Mouse (Mus musculus): ENCODE data around the gene Npsr1. TPM values are rescaled to one million over a fixed set of nuclear protein-coding genes. Genes with fewer than 3 reads are reported as not detected.

Gene Npsr1
- total and polyA plus RNA-seq, 3 experiments = 0.13 TPM; not detected in 1

DNA sequence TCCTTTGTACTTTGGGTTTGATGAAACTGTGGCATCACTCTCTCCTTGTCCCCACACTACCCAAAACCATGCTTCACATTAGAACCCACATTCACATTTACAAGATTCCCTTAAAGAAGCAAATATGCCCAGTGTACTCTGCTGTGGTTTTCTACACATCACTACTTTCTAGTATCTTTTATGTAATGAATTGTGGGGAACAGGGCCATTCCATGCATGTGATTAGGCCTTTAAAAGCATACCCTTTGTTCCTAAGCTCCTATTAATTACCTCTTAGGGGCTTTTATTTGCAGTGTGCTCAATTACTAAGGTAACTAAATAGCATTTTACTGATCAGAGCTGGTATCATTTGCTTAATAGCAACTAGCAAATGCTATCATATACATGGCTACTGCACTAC is 149.8 kb downstream of the Npsr1 start:
- no peak overlapping the region for H3K4me2 ChIP-seq (ENCODE audit: insufficient read depth, low read depth, poor library complexity, severe bottlenecking)
- dilution Hi-C loops (cut with MboI; ENCODE audit: extremely low pct_ligation_motif_present, extremely low pct_unique_long_range_greater_than_20kb, low sequenced_read_pairs) (no loop called here), in situ Hi-C loops (cut with MboI; ENCODE audit: low pct_ligation_motif_present, low pct_unique_long_range_greater_than_20kb, low sequenced_read_pairs) (no loop called here)
- no peak for DNase-seq (ENCODE audit: extremely low read depth)
- H3K27me3 ChIP-seq (replicated peaks) = no peaks in the 10 kb centered on the region
- no peaks in the 10 kb centered on the region for H3K36me3 ChIP-seq (replicated peaks in 1 of 2; ENCODE audit: control insufficient read depth in 1 of 2, insufficient read depth in 1 of 2, low read length in 1 of 2)
- no peaks in the 10 kb centered on the region for H3K4me1 ChIP-seq (ENCODE audit: control insufficient read depth in 1 of 2, insufficient read depth in 2 of 2)
- H3K27ac ChIP-seq (ENCODE audit: insufficient read depth, low read depth) = no peak overlapping the region
- TF ChIP-seq MAZ (IDR thresholded peaks at IDR 0.05; ENCODE audit: low read depth, low read length) = no peak
- no peak for TF ChIP-seq HCFC1 (IDR thresholded peaks at IDR 0.05; ENCODE audit: low read depth, low read length)
- H3K9me3 ChIP-seq (replicated peaks; ENCODE audit: low read length) = no peaks in the 10 kb centered on the region
- H3K9ac ChIP-seq (ENCODE audit: insufficient read depth, low read depth) = no peak overlapping the region
- no peaks in the 10 kb centered on the region for H3K79me2 ChIP-seq (replicated peaks; ENCODE audit: control insufficient read depth, extremely low read depth, insufficient read depth, poor library complexity, severe bottlenecking)
- no peak overlapping the region for H3K4me3 ChIP-seq (replicated peaks in 1 of 3; ENCODE audit: low read depth in 2 of 3, low read length in 2 of 3, poor library complexity in 1 of 3)

- in situ Hi-C loops (cut with MboI; ENCODE audit: low pct_ligation_motif_present, low pct_unique_long_range_greater_than_20kb, low sequenced_read_pairs) = no loop called here
- H3K4me2 ChIP-seq (ENCODE audit: insufficient read depth, low read depth, poor library complexity, severe bottlenecking) = no peak overlapping the region
- no peaks in the 10 kb centered on the region for H3K27me3 ChIP-seq (replicated peaks)
These were observed 156.4 kb downstream of the Npsr1 start for GRCm38 (mm10) chr9:24254236-24254635.

DNA sequence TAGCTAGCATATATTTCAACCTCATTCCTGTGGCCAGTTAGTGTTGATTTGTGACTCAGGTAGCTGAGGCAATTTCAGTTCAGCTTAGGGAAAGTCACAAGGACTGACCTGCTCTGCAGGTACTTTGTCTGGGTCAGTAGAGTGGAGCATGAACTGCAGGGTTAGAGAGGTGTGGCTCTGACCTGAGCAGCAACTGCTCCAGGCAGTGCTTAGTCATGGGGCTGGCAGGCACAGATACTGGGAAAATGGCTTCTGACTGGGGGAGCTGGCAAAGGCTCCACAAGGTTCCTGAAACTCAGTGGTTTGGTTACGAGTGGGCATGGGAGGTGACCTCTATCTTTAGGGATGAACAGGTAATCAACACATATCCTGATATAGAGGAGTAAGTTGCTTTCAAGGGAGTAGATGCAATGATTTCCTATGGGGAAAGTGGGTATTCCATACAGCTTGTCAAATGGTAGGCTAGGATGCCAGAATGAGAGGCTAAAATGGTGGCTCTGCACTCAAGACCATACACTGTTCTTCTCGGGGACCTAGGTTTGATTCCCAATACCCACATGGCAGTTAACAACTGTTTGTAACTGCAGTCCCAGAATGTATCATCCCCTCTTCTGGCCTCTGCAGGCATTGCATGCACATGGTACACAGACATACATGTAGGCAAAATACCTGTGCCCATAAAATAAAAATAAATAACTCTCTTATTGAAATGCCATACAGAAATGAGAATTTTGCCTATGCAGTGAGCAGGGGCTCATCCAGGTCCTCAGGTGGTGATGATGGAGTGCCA is 182.9 kb downstream of the Npsr1 start:
- H3K4me3 ChIP-seq (replicated peaks in 1 of 3; ENCODE audit: low read depth in 2 of 3, low read length in 2 of 3, poor library complexity in 1 of 3) = no peak overlapping the region
- H3K79me2 ChIP-seq (replicated peaks; ENCODE audit: control insufficient read depth, extremely low read depth, insufficient read depth, poor library complexity, severe bottlenecking) = no peaks in the 10 kb centered on the region
- H3K27me3 ChIP-seq (replicated peaks) = no peaks in the 10 kb centered on the region
- TF ChIP-seq KAT2A (IDR thresholded peaks at IDR 0.05; ENCODE audit: insufficient replicate concordance, low read length) (no peak), RAD21 (IDR thresholded peaks at IDR 0.05; ENCODE audit: low read depth, low read length) (no peak), SMC3 (IDR thresholded peaks at IDR 0.05; ENCODE audit: low read depth, low read length) (no peak), MAX (IDR thresholded peaks at IDR 0.05; ENCODE audit: low read length) (no peak), EP300 (IDR thresholded peaks at IDR 0.05; ENCODE audit: low read length) (no peak), BHLHE40 (IDR thresholded peaks at IDR 0.05; ENCODE audit: low read depth, low read length) (no peak), NRF1 (IDR thresholded peaks at IDR 0.05; ENCODE audit: low read depth, low read length) (no peak), POLR2AphosphoS2 (IDR thresholded peaks at IDR 0.05; ENCODE audit: low read depth, low read length) (no peak), MXI1 (IDR thresholded peaks at IDR 0.05; ENCODE audit: low read depth, low read length) (no peak), GABPA (IDR thresholded peaks at IDR 0.05; ENCODE audit: insufficient replicate concordance, low read depth, low read length) (no peak), IRF4 (IDR thresholded peaks at IDR 0.05; ENCODE audit: low read depth, low read length) (no peak), TBP (conservative IDR thresholded peaks at IDR 0.05; ENCODE audit: low read depth, low read length) (no peak), USF1 (IDR thresholded peaks at IDR 0.05; ENCODE audit: low read depth, low read length) (no peak), UBTF (IDR thresholded peaks at IDR 0.05; ENCODE audit: low read depth, low read length) (no peak), TCF12 (IDR thresholded peaks at IDR 0.05; ENCODE audit: low read depth, low read length) (no peak), MEF2A (IDR thresholded peaks at IDR 0.05; ENCODE audit: borderline replicate concordance, low read depth, low read length) (no peak), PAX5 (IDR thresholded peaks at IDR 0.05; ENCODE audit: low read length) (no peak), ZMIZ1 (IDR thresholded peaks at IDR 0.05; ENCODE audit: low read depth, low read length) (no peak)
- H3K9ac ChIP-seq (ENCODE audit: insufficient read depth, low read depth) = no peak overlapping the region
- H3K36me3 ChIP-seq (replicated peaks in 1 of 2; ENCODE audit: control insufficient read depth in 1 of 2, insufficient read depth in 1 of 2, low read length in 1 of 2) = no peaks in the 10 kb centered on the region
- in situ Hi-C loops (cut with MboI; ENCODE audit: low pct_ligation_motif_present, low pct_unique_long_range_greater_than_20kb, low sequenced_read_pairs) (no loop called here), dilution Hi-C loops (cut with MboI; ENCODE audit: extremely low pct_ligation_motif_present, extremely low pct_unique_long_range_greater_than_20kb, low sequenced_read_pairs) (no loop called here)
- H3K4me1 ChIP-seq (ENCODE audit: control insufficient read depth in 1 of 2, insufficient read depth in 2 of 2) = peaks cover 0 to 3% of the 10 kb centered on the region in 2 experiments; a peak in 2 of 4 replicates
- no peak overlapping the region for H3K4me2 ChIP-seq (ENCODE audit: insufficient read depth, low read depth, poor library complexity, severe bottlenecking)
- no peak for DNase-seq (ENCODE audit: extremely low read depth)
- H3K27ac ChIP-seq (ENCODE audit: insufficient read depth, low read depth) = no peak overlapping the region
- H3K9me3 ChIP-seq (replicated peaks; ENCODE audit: low read length) = no peaks in the 10 kb centered on the region

More at GRCm38 (mm10) chr9:24254236-24254635, 156.4 kb downstream of the Npsr1 start:
- Histone ChIP-seq H3K4me3 (replicated peaks in 1 of 3; ENCODE audit: low read depth in 2 of 3, low read length in 2 of 3, poor library complexity in 1 of 3) (no peak overlapping the region), H3K4me1 (ENCODE audit: control insufficient read depth in 1 of 2, insufficient read depth in 2 of 2) (peaks cover 0 to 6% of the 10 kb centered on the region in 2 experiments; a peak in 1 of 4 replicates), H3K36me3 (replicated peaks in 1 of 2; ENCODE audit: control insufficient read depth in 1 of 2, insufficient read depth in 1 of 2, low read length in 1 of 2) (no peaks in the 10 kb centered on the region), H3K79me2 (replicated peaks; ENCODE audit: control insufficient read depth, extremely low read depth, insufficient read depth, poor library complexity, severe bottlenecking) (no peaks in the 10 kb centered on the region), H3K9ac (ENCODE audit: insufficient read depth, low read depth) (no peak overlapping the region), H3K9me3 (replicated peaks; ENCODE audit: low read length) (no peaks in the 10 kb centered on the region), H3K27ac (ENCODE audit: insufficient read depth, low read depth) (no peak overlapping the region)
- dilution Hi-C loops (cut with MboI; ENCODE audit: extremely low pct_ligation_motif_present, extremely low pct_unique_long_range_greater_than_20kb, low sequenced_read_pairs) = no loop called here
- DNase-seq (ENCODE audit: extremely low read depth) = peak; percentile 39
- TF ChIP-seq ZNF384 (IDR thresholded peaks at IDR 0.05; ENCODE audit: low read depth, low read length) (peak; percentile 87), IRF4 (IDR thresholded peaks at IDR 0.05; ENCODE audit: low read depth, low read length) (no peak)

Measured in CH12.LX (cell line).